Mouse (Mus musculus) midbrain, embryonic 15.5 days (tissue): ENCODE results near the gene Grb10. TPM values are rescaled to one million over a fixed set of nuclear protein-coding genes. Genes with fewer than 3 reads are reported as not detected.

Experiments
- ATAC-seq: fragments of 200-750 bp; cut with Nextera tagmentation; replicated peaks from 2 replicates; pipeline ENCODE4 v1.8.0; 2017; ENCODE audit warnings: moderate TSS enrichment
- H3K27ac ChIP-seq: fragments of 300-500 bp; sonication (generic); 2 replicates; pipeline ENCODE4 v1.5.1; 2015; ENCODE audit warnings: mild to moderate bottlenecking, inconsistent platforms
- H3K27me3 ChIP-seq: fragments of 300-500 bp; sonication (generic); replicated peaks from 2 replicates; pipeline ENCODE4 v1.6.1; 2015; ENCODE audit warnings: inconsistent platforms
- H3K36me3 ChIP-seq: fragments of 300-500 bp; sonication (generic); replicated peaks from 2 replicates; pipeline ENCODE4 v1.6.1; 2015; ENCODE audit warnings: inconsistent platforms
- H3K4me1 ChIP-seq: fragments of 300-500 bp; sonication (generic); 2 replicates; pipeline ENCODE4 v1.6.1; 2015; ENCODE audit warnings: inconsistent platforms
- H3K4me2 ChIP-seq: fragments of 300-500 bp; sonication (generic); 2 replicates; pipeline ENCODE4 v1.6.1; 2015; ENCODE audit warnings: inconsistent platforms, mild to moderate bottlenecking, moderate library complexity
- H3K4me3 ChIP-seq: fragments of 300-500 bp; sonication (generic); 2 replicates; pipeline ENCODE4 v1.5.1; 2015; ENCODE audit warnings: mild to moderate bottlenecking, inconsistent platforms
- H3K9ac ChIP-seq: fragments of 300-500 bp; sonication (generic); 2 replicates; pipeline ENCODE4 v1.6.1; 2015; ENCODE audit warnings: mild to moderate bottlenecking, inconsistent platforms
- H3K9me3 ChIP-seq: fragments of 300-500 bp; sonication (generic); 2 replicates; pipeline ENCODE4 v1.6.1; 2016; ENCODE audit warnings: inconsistent platforms
- WGBS: fragments of 180-500 bp; shearing (Covaris S2); methylation state at CpG from one replicate; pipeline ENCODE4 v1.1.7; 2015; ENCODE audit warnings: mixed read lengths; 5-methylcytosine and 5-hydroxymethylcytosine counted together
- polyA plus RNA-seq: library from polyadenylated mRNA; unstranded; fragments of >200 nt; fragmentation: Nextera tagmentation; extraction: Ambion mirVana; gene quantifications from 2 replicates; pipeline ENCODE4 v1.2.1, GENCODE M21; 2015

The Grb10 gene
- polyA plus RNA-seq, 1 experiment from 2014 or later = 92.5 TPM

DNA sequence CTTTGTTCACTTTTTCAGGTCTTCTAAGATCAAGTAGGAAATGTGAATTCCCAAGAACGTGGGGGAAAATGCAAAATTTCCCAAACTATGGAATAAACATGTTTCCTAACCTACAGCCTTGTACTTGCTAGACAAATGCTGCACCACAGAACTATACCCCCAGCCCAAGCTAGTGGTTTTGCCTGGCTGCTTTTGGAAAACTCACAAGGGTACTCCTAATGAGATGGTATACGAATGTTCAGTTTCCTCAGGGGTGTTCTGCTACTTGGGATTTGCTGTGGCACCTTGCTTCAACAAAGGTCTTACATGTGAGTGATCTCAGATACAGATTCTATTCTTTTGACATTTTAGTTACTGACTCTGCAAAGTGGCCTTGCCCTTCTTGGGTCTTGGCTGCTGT lies 75.4 kb downstream of the Grb10 start:
- Histone ChIP-seq H3K36me3 (no peaks in the 10 kb centered on the region), H3K4me3 (no peak overlapping the region), H3K9me3 (no peaks in the 10 kb centered on the region), H3K27me3 (no peaks in the 10 kb centered on the region), H3K4me2 (no peak overlapping the region), H3K4me1 (peaks cover 14% of the 10 kb centered on the region), H3K27ac (no peak overlapping the region), H3K9ac (no peak overlapping the region)
- ATAC-seq = no peak
- 75% methylated on average over 2 of the region's 2 CpGs for WGBS

DNA sequence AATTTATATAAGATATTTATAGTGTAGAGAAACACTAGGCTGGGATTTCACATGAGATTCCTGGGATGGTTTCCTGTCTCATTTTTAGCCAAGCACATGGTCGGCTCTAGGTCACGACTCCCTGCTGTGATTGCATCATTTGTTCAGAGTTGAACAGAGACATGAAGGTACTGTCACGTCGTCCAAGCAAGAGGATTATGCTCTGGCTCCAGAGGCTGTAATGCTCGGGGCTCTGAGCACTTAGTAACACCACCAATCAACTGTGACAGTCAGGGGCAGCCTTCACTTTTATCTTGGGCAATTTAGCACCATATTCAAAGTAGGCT lies 75.9 kb downstream of the Grb10 start:
- WGBS = 8% methylated on average over 5 of the region's 5 CpGs
- no peak overlapping the region for H3K4me2 ChIP-seq
- H3K36me3 ChIP-seq = no peaks in the 10 kb centered on the region
- ATAC-seq = no peak
- H3K4me3 ChIP-seq = no peak overlapping the region
- H3K27me3 ChIP-seq = no peaks in the 10 kb centered on the region
- H3K27ac ChIP-seq = no peak overlapping the region
- H3K9ac ChIP-seq = no peak overlapping the region
- H3K4me1 ChIP-seq = peaks cover 14% of the 10 kb centered on the region
- no peaks in the 10 kb centered on the region for H3K9me3 ChIP-seq

DNA sequence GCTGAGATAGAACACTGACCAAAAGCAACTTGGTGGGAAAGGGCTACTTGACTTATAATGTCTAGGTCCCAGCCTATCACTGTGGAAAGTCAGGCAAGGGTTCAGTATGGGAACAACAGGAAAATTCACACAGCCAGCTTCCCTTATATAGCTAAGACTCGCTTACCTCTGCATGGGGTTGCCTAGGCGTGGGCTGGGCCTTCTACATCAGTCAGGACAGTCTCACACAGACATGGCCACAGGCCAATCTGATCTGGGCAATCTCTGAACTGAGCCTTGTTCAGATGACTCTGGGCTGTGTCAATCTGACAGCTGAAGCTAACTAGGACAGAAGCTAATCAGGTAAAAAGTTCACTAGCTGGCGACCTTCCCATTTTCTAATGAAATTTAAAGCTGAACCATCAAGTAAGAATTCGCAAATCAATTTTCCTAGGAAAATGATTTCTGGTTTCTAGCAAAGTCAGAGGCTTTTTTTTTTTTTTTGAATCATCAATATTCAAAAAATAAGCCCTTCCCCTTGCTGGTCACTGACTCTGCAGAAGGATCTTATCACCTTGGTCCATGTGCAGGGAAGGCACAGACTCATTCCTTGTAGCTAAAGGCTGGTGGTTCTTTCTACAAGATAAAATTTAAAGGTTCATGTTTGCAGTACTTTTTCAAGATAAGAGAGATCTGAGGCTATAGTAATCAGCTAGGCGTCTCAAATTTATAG lies 76.4 kb downstream of the Grb10 start:
- 73% methylated on average over 5 of the region's 5 CpGs for WGBS
- no peak overlapping the region for H3K9ac ChIP-seq
- ATAC-seq = no peak

DNA sequence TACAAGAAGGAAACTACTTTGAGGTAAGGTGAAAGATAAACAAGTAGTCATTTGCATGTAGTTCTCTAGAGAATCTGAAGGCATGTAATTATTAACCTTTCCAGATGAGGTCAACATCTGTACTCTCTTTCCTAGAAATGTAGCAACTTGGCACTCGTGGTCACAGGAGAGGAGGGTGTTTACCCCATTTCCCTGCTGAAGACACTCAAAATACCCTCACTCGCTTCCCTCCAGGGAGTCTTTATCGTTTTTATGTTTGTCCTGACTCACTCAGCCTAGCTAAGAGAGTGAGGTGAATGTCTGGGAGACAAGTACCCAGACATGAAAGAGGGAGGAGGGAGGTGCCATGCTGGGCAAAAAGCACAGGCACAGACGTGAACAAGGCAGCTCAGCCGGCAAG lies 77.6 kb downstream of the Grb10 start:
- no peaks in the 10 kb centered on the region for H3K27me3 ChIP-seq
- H3K4me2 ChIP-seq = no peak overlapping the region
- H3K9me3 ChIP-seq = no peaks in the 10 kb centered on the region
- ATAC-seq = 0 out of 2 replicates have a peak, but pooled peaks have one; percentile 14
- H3K9ac ChIP-seq = no peak overlapping the region
- no peak overlapping the region for H3K4me3 ChIP-seq
- peak overlapping the region; percentile 47; the same call in 1 of the 2 replicates for H3K27ac ChIP-seq
- 33% methylated on average over 5 of the region's 5 CpGs for WGBS
- H3K36me3 ChIP-seq = no peaks in the 10 kb centered on the region
- H3K4me1 ChIP-seq = peaks cover 14% of the 10 kb centered on the region

More for the DNA sequence above, 76.4 kb downstream of the Grb10 start:
- Histone ChIP-seq H3K27me3 (no peaks in the 10 kb centered on the region), H3K36me3 (no peaks in the 10 kb centered on the region), H3K27ac (no peak overlapping the region), H3K4me3 (no peak overlapping the region), H3K9me3 (no peaks in the 10 kb centered on the region), H3K4me2 (no peak overlapping the region), H3K4me1 (peaks cover 14% of the 10 kb centered on the region)

DNA sequence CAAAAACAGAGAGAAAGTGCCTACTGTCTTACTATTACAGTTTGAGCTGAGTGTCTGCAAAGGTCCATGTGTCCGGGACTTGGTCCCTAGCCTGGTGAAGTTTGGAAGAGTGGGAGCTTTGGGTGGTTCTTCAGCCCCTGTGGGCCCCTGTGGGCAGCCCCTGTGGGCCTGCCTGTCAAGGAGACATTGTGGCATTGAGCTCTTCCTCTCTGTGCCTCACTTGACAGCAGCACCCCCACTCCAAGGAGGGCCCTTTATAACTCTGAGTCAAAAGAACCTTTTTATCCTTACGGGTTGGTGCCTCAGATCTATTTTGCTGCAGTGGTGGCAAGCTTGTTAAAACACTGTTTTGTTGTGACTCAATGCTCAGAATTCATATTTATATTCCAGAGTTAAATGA lies 78.3 kb downstream of the Grb10 start:
- Histone ChIP-seq H3K36me3 (no peaks in the 10 kb centered on the region), H3K9me3 (no peaks in the 10 kb centered on the region), H3K27me3 (no peaks in the 10 kb centered on the region), H3K4me2 (no peak overlapping the region), H3K27ac (no peak overlapping the region), H3K4me3 (no peak overlapping the region), H3K9ac (no peak overlapping the region), H3K4me1 (peaks cover 14% of the 10 kb centered on the region)
- ATAC-seq = no peak
- 61% methylated on average over 2 of the region's 2 CpGs for WGBS

DNA sequence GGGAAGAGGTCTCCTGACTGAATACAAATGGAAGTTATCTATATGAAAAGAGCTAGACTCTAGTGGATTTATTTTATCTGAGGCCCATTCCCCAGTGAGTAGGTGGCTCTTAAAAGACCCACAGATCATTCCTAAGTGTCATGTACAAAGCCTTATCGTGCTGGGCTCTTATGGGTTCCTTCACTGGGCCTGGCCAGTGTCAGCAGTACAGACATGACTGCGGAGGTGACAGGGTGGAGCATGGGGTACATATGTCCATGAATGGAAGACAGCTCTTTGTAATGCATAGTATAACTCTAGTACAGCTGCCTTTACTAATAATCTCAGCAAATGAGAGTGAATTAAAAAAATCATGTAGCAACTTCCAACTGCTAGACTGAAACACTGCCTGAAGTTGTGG lies 80.0 kb downstream of the Grb10 start:
- no peaks in the 10 kb centered on the region for H3K27me3 ChIP-seq
- no peak overlapping the region for H3K27ac ChIP-seq
- no peak for ATAC-seq
- no peaks in the 10 kb centered on the region for H3K9me3 ChIP-seq
- 87% methylated on average over 2 of the region's 2 CpGs for WGBS
- H3K9ac ChIP-seq = no peak overlapping the region
- H3K4me2 ChIP-seq = no peak overlapping the region
- no peak overlapping the region for H3K4me3 ChIP-seq
- H3K4me1 ChIP-seq = peaks cover 14% of the 10 kb centered on the region
- no peaks in the 10 kb centered on the region for H3K36me3 ChIP-seq

DNA sequence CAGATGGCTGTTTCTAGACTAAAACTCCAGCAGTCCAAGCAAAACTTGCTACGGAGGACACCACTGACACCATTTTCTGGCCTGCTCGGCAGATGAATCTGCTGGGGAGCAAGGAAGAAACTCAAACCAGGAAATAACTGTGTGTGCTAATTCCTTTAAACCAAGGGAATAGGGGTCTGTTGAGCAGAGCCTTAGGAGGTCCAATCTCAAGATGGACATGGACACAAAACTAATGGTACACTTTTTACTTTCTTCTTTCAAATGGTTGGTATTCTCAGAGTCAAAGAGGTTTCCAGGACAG lies 80.5 kb downstream of the Grb10 start:
- Histone ChIP-seq H3K36me3 (no peaks in the 10 kb centered on the region), H3K27me3 (no peaks in the 10 kb centered on the region), H3K4me2 (no peak overlapping the region), H3K4me1 (peaks cover 14% of the 10 kb centered on the region), H3K27ac (no peak overlapping the region), H3K9me3 (no peaks in the 10 kb centered on the region), H3K4me3 (no peak overlapping the region), H3K9ac (no peak overlapping the region)
- WGBS = 83% methylated on average over 2 of the region's 2 CpGs
- no peak for ATAC-seq

DNA sequence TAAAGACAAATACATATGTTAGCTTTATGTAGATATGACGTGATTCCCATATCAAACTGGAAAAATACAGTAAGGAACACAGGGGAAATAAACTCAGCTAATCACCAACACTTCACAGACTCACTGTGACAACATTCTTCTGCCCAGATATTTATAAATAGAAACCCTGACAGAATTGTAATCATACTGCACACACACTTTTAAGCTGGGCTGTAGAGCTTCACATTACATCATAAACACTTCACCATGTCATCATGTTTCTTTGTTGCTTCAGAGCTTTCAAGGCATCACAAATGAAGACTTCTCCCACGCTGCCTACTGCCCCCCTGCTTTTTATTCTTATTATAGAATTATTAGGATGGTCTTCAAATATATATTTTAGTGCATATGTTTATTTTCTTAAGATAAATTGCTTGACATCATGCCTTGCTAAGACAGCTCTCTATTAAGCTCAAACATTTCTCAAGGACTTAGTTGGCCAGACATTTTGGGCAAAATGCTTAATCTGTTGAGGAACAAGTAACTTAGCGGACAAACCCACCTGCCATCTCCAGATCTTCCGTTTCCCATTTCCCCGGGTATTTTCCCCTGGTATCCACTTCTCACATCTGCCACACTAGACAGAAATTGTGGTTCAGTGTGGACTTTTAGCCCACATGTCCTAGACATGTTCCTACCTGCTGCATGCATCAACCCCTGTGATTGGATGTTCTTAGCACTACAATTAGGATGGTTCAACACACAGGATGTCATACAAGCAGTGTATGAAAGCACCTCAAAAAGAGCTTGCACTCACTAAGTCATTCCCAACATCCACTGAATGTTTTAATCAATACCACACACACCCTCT lies 81.0 kb downstream of the Grb10 start:
- H3K4me2 ChIP-seq = no peak overlapping the region
- ATAC-seq = no peak
- no peaks in the 10 kb centered on the region for H3K27me3 ChIP-seq
- 93% methylated on average over 5 of the region's 5 CpGs for WGBS
- H3K4me1 ChIP-seq = peaks cover 12% of the 10 kb centered on the region
- no peak overlapping the region for H3K4me3 ChIP-seq
- H3K9ac ChIP-seq = no peak overlapping the region
- no peak overlapping the region for H3K27ac ChIP-seq
- no peaks in the 10 kb centered on the region for H3K36me3 ChIP-seq
- no peaks in the 10 kb centered on the region for H3K9me3 ChIP-seq

DNA sequence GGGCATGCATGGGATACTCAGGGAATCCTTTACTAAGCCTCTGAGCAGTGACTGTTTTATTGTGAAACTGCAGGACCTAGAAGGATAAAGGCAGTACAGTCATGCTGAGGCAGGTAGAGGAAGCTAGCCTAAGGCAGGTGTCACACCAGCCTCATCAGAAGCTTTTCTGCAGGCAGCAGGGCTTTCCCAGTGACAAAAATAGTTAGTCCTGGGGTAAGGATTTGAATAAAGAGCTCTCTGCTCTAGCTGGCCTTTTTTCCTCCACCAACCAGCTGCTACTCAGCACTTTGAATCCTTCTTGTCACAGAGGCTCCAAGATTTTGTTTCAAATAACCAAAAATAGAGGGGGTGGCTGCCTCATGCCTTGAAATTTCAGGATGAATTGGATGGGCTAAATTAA lies 82.7 kb downstream of the Grb10 start:
- no peak overlapping the region for H3K27ac ChIP-seq
- no peaks in the 10 kb centered on the region for H3K27me3 ChIP-seq
- peaks cover 3% of the 10 kb centered on the region for H3K4me1 ChIP-seq
- H3K9ac ChIP-seq = no peak overlapping the region
- no peak overlapping the region for H3K4me3 ChIP-seq
- no peak overlapping the region for H3K4me2 ChIP-seq
- H3K36me3 ChIP-seq = no peaks in the 10 kb centered on the region
- H3K9me3 ChIP-seq = no peaks in the 10 kb centered on the region
- 0 out of 2 replicates have a peak, but pooled peaks have one; percentile 34 for ATAC-seq

DNA sequence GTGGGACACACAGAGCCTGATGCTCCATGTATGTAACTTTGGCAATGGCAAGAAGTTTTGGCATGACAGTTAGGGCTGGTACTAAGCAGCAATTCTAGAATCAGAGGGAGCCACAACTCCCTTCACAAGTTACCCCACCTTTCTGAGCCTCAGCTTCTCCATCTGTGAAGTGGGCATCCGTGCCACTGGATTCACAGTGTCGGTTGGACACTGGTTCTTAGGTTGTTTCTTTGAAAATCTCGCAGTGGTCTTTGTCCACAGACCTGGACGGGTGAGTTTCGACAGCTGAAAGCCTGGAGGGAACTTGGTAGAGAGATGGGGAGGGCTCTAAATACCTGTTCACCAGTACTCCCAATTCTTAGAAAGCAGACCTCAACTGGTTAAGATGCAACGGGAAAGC lies 83.9 kb downstream of the Grb10 start:
- Histone ChIP-seq H3K27me3 (no peaks in the 10 kb centered on the region), H3K9me3 (no peaks in the 10 kb centered on the region), H3K36me3 (no peaks in the 10 kb centered on the region), H3K9ac (no peak overlapping the region), H3K4me1 (no peaks in the 10 kb centered on the region; the same call in 1 of the 2 replicates), H3K27ac (no peak overlapping the region), H3K4me3 (no peak overlapping the region), H3K4me2 (no peak overlapping the region)
- no peak for ATAC-seq
- 93% methylated on average over 6 of the region's 6 CpGs for WGBS

DNA sequence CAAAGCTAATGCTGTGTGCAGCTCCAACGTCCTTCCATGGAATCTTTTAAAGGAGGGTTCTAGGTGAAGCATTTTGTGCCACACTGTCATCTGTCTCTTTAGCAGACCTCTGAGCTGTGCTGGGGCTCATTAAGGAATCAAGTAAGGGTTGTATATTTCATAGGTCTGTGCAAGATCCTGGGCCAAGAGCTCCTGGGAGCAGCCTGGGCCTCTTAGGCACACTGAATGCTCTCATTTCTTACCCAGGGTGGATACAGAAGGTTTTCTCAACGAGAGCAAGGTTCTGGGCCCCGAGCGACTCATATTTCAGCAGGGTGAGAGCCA lies 84.4 kb downstream of the Grb10 start:
- ATAC-seq = no peak
- Histone ChIP-seq H3K4me3 (no peak overlapping the region), H3K27me3 (no peaks in the 10 kb centered on the region), H3K27ac (no peak overlapping the region), H3K9ac (no peak overlapping the region), H3K4me1 (no peaks in the 10 kb centered on the region; the same call in 1 of the 2 replicates), H3K36me3 (no peaks in the 10 kb centered on the region), H3K9me3 (no peaks in the 10 kb centered on the region), H3K4me2 (no peak overlapping the region)
- 91% methylated on average over 4 of the region's 4 CpGs for WGBS

DNA sequence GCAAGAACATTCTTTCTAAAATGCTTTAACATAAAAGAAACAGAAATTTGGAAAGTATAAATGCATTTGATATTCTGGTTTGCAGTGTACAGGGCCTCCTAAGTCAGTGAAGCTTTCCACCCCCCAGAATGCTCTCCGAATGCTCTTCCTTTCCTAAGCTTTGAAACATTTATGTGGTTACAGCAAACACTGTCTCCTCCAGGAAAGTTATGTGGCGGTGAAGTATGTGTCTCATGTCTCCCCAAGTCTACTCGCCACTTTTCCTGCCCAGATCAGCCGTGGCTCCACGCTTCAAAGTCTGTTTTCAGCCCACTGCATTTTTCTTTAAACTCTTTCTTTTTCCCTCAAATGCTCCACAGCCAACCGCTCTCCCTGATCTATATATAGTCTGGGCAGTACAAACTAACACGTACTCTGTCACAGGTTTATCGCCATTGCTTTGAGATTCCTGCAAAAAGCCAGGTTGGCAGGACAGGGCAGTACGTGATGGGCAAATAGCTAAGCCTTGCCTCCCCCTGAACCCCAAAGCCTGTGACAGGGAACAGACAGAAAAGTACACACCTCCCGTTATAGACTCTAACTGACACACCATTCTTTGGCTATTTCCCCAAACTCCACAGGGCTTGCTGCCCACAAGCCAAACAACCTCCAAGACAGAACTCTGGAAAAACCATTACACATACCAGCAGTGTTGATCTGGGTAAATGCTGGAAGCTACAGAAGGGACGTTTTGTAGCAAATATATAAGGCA lies 84.9 kb downstream of the Grb10 start:
- H3K27me3 ChIP-seq = no peaks in the 10 kb centered on the region
- ATAC-seq = no peak
- H3K4me1 ChIP-seq = no peaks in the 10 kb centered on the region; the same call in 1 of the 2 replicates
- no peak overlapping the region for H3K9ac ChIP-seq
- no peak overlapping the region for H3K4me3 ChIP-seq
- H3K9me3 ChIP-seq = no peaks in the 10 kb centered on the region
- no peaks in the 10 kb centered on the region for H3K36me3 ChIP-seq
- no peak overlapping the region for H3K27ac ChIP-seq
- no peak overlapping the region for H3K4me2 ChIP-seq
- WGBS = 88% methylated on average over 11 of the region's 11 CpGs
